Mouse (Mus musculus) limb, embryonic 11.5 days (tissue): ENCODE results near the gene Fign. TPM values are rescaled to one million over a fixed set of nuclear protein-coding genes. Genes with fewer than 3 reads are reported as not detected.

Source experiments
- ATAC-seq: fragments of 200-750 bp; cut with Nextera tagmentation; 2 replicates; pipeline ENCODE4 v1.8.0; 2017; ENCODE audit warnings: low read depth; ENCODE audit not compliant: insufficient number of reproducible peaks, low FRiP score, low TSS enrichment
- DNase-seq: peaks from one replicate; pipeline ENCODE4 v3.0.0-alpha.2; 2015; ENCODE audit warnings: low spot score
- H3K27ac ChIP-seq: fragments of 300-500 bp; sonication (generic); replicated peaks from 2 replicates; pipeline ENCODE4 v1.5.1; 2014; ENCODE audit warnings: low read depth, mild to moderate bottlenecking, low read length
- H3K27me3 ChIP-seq: fragments of 300-500 bp; sonication (generic); 2 replicates; pipeline ENCODE4 v1.6.1; 2014; ENCODE audit warnings: mild to moderate bottlenecking, low read length, mixed read lengths; ENCODE audit not compliant: control insufficient read depth, insufficient read depth
- H3K36me3 ChIP-seq: fragments of 300-500 bp; sonication (generic); 2 replicates; pipeline ENCODE4 v1.6.1; 2014; ENCODE audit warnings: mild to moderate bottlenecking, low read length, moderate library complexity, mixed read lengths; ENCODE audit not compliant: control insufficient read depth, insufficient read depth
- H3K4me1 ChIP-seq: fragments of 300-500 bp; sonication (generic); 2 replicates; pipeline ENCODE4 v1.6.1; 2014; ENCODE audit warnings: low read length, mixed read lengths; ENCODE audit not compliant: control insufficient read depth, insufficient read depth
- H3K4me2 ChIP-seq: fragments of 300-500 bp; sonication (generic); 2 replicates; pipeline ENCODE4 v1.6.1; 2014; ENCODE audit warnings: low read depth, mild to moderate bottlenecking, moderate library complexity; ENCODE audit not compliant: severe bottlenecking
- H3K4me3 ChIP-seq: fragments of 300-500 bp; sonication (generic); 2 replicates; pipeline ENCODE4 v1.5.1; 2014; ENCODE audit warnings: low read depth, low read length
- H3K9ac ChIP-seq: fragments of 300-500 bp; sonication (generic); 2 replicates; pipeline ENCODE4 v1.6.1; 2014; ENCODE audit warnings: mild to moderate bottlenecking, low read length
- H3K9me3 ChIP-seq: fragments of 300-500 bp; sonication (generic); 2 replicates; pipeline ENCODE4 v1.6.1; 2016; ENCODE audit warnings: low read length; ENCODE audit not compliant: control insufficient read depth
- WGBS: fragments of 180-500 bp; shearing (Covaris S2); extraction: QIAGEN DNeasy Blood & Tissue Kit; methylation state at CpG from one replicate; pipeline ENCODE4 v1.1.7; 2014; 5-methylcytosine and 5-hydroxymethylcytosine counted together
- polyA plus RNA-seq: library from polyadenylated mRNA; unstranded; fragments of >200 nt; fragmentation: Nextera tagmentation; extraction: Ambion mirVana; gene quantifications from 2 replicates; pipeline ENCODE4 v1.2.1, GENCODE M21; 2014

Fign gene
- polyA plus RNA-seq, 1 experiment from 2014 or later, result 13.4 TPM

DNA sequence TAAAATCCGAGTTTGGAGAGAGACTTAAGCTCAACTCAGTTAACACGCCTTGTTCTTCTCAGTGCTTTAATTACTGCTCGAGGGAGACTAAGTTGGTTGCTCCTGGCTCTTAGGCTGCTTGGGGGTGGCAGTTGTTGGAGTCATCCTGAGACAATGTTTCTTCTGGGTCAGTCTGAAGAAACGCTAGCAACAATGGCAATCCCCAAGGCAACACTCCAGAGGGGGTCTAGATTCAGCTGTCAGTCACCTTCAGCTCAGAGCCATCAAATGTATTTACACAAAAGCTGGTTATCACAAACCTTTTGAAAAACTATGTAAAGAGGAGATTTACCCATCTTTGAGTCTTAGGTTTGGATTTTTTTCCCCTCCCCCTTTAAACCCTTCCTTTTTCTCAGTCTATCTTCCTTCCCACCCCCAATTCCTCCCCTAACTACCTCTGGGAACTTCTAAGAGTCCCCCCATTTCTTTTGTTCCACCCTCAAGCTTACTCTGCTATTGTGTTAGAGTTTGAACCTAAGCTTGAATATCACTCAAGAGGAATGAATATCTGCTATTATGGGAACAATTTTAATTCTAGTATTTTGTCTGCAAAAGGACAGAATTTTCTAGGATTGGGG is 171.2 kb downstream of the Fign start:
- 30% methylated on average over 4 of the region's 4 CpGs for WGBS
- no peak for DNase-seq
- Histone ChIP-seq H3K9ac (no peak overlapping the region), H3K27me3 (no peaks in the 10 kb centered on the region), H3K9me3 (no peaks in the 10 kb centered on the region), H3K4me3 (no peak overlapping the region), H3K27ac (no peak overlapping the region), H3K4me1 (no peaks in the 10 kb centered on the region), H3K4me2 (no peak overlapping the region), H3K36me3 (no peaks in the 10 kb centered on the region)
- ATAC-seq, result no peak

DNA sequence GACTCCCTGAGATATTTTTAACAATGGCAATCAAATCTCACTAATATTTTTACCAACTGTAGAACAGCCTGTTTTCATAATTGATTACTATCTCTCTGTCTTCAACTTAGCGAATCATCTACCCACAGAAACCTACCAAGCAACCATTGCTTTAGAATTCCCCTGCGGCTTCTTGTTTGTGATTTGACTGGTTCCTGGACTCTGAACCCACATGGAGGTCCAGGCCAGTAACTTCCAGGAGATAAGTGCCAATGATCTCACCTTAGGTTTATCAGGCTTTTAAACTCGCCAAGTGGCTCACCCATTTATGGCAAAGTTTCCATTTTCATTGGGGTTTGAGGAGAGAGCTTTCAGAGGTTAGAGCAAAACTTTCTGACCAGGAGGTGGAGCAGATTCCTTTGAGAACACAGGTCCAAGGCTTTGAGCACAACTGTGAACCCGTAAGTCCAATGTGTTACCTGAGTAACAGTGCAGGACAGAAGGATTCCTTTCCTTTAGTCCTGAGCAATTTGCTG is 172.1 kb downstream of the Fign start:
- Histone ChIP-seq H3K36me3 (no peaks in the 10 kb centered on the region), H3K9ac (no peak overlapping the region), H3K9me3 (no peaks in the 10 kb centered on the region), H3K27ac (no peak overlapping the region), H3K4me2 (no peak overlapping the region), H3K4me1 (no peaks in the 10 kb centered on the region; the same call in 1 of the 2 replicates), H3K27me3 (no peaks in the 10 kb centered on the region), H3K4me3 (no peak overlapping the region)
- DNase-seq (no peak), ATAC-seq (no peak)
- WGBS, result 83% methylated on average over 4 of the region's 4 CpGs
